In the genomic region with DNA sequence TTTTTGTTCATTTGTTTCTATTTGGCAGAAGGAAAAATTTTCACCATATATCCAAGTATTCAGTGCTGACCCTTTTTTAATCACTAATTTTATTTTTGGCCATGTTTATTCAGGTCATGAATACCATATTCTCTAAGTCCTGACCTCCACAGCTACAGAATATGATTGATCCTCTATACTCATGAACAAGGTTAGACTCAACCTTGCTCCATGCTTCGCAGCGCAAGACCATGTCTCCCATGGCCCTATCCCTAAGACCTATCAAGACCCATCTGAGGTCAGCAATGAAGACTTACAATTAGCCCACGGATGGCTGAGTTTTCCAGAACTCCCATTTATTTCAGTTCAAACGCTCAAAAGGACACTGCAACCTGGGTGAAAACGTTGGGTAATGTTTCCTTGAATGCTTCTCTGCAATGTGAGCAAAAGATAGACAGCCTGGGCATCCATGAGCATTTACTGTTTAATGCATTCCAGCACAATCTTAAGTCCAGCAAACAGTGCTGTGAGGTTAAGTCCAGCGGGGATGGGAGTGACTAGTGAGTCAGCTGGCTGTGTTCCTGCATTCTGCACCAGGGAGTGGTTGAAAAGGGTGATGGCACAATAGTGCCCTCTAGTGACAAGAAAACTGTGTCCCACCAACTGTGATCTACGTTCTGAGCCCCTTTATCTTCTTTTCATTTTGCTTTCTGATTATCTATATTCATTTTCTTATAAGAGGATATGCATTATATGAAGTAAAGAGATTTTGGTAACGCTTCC, we compare ENCODE assay signal across 9 mouse cellular contexts.
DNase-seq lines count a peak whose midpoint lies in the region; TF ChIP-seq lines count a peak whose summit lies in the region.
"Had no signal": no experiment of that assay in that cellular context is flagged by ENCODE, and none has a peak within 500 bp of the region (broad histone marks: within the 10 kb centered on the region; RNA-seq: fewer than 3 reads in every experiment).

No protein-coding gene starts in this region.

- no peak for TF ChIP-seq POLR2A in MEL (IDR thresholded peaks at IDR 0.05; ENCODE audit: control insufficient read depth in 1 of 2, insufficient read depth in 1 of 2, low read depth in 1 of 2, low read length in 2 of 2, poor library complexity in 1 of 2)

- H3K36me3 ChIP-seq in MEL (ENCODE audit: control insufficient read depth in 1 of 2, insufficient read depth in 2 of 2, low read length in 2 of 2) = no peaks in the 10 kb centered on the region

- H3K4me1 ChIP-seq in MEL (ENCODE audit: control insufficient read depth in 1 of 2, insufficient read depth in 2 of 2, low read length in 2 of 2) = no peaks in the 10 kb centered on the region

- no peak overlapping the region for H3K27ac ChIP-seq in MEL (ENCODE audit: control insufficient read depth, low read depth, low read length)
- H3K27ac ChIP-seq in gastrocnemius, adult 2 months = no peak overlapping the region

- H3K79me2 ChIP-seq in MEL (ENCODE audit: control insufficient read depth, insufficient read depth, low read length, poor library complexity) = no peaks in the 10 kb centered on the region

- no peaks in the 10 kb centered on the region for H3K27me3 ChIP-seq in MEL (ENCODE audit: control insufficient read depth in 1 of 2, insufficient read depth in 2 of 2, low read length in 2 of 2)

- no peak for TF ChIP-seq EP300 in MEL (IDR thresholded peaks at IDR 0.05; ENCODE audit: low read depth in 1 of 2, low read length in 2 of 2)

- peak; percentile 55 for TF ChIP-seq RAD21 in MEL (IDR thresholded peaks at IDR 0.05; ENCODE audit: low read depth, low read length)

- intact Hi-C loops in gastrocnemius, adult 2 months (cut with DNase I) = no loop called here

- H3K9ac ChIP-seq in MEL (ENCODE audit: control insufficient read depth, low read depth, low read length, poor library complexity, severe bottlenecking) = no peak overlapping the region

- H3K4me3 ChIP-seq in MEL (ENCODE audit: control insufficient read depth in 1 of 2, insufficient read depth in 1 of 2, low read depth in 2 of 2, low read length in 2 of 2) = no peak overlapping the region
- no peak overlapping the region for H3K4me3 ChIP-seq in gastrocnemius, adult 2 months
- H3K4me3 ChIP-seq: myocyte had no signal

- peak; percentile 70 for DNase-seq in 416B (ENCODE audit: low read depth)
- peak; percentile 26 for DNase-seq in MEL (ENCODE audit: low read depth, low spot score)
- peak; percentile 85 to 86 for DNase-seq in cerebellum, postnatal 10 days
- peak; percentile 44 for DNase-seq in gastrocnemius, adult 2 months
- DNase-seq in kidney, postnatal 4 days = peak; percentile 71 to 80
- peak; percentile 65 for DNase-seq in lung, postnatal 10 days
- DNase-seq in telencephalon, adult 2 months (ENCODE audit: low read depth, low spot score) = peak; percentile 19
- DNase-seq in spleen, postnatal 36 days (ENCODE audit: low spot score in 2 of 2) = no peak

- peak; percentile 40 to 55 (median 43) for TF ChIP-seq CTCF in MEL (IDR thresholded peaks at IDR 0.05 in 2 of 3, conservative IDR thresholded peaks at IDR 0.05 in 1 of 3; ENCODE audit: control insufficient read depth in 1 of 3, insufficient read depth in 1 of 3, low read depth in 2 of 3, low read length in 3 of 3, poor library complexity in 1 of 3, severe bottlenecking in 1 of 3)
- TF ChIP-seq CTCF in gastrocnemius, adult 2 months (IDR thresholded peaks at IDR 0.05) = peak; percentile 38

- no peaks in the 10 kb centered on the region for H3K9me3 ChIP-seq in MEL (replicated peaks; ENCODE audit: insufficient read depth, low read length)

TF ChIP-seq in MEL, 35 proteins besides CTCF, POLR2A, EP300 and RAD21:
- no peak for TF ChIP-seq KAT2A (conservative IDR thresholded peaks at IDR 0.05; ENCODE audit: low read depth, low read length)
- TF ChIP-seq ZC3H11A (IDR thresholded peaks at IDR 0.05; ENCODE audit: low read depth, low read length) = peak; percentile 40
- TF ChIP-seq TAL1 (IDR thresholded peaks at IDR 0.05; ENCODE audit: low read length) = no peak
- no peak for TF ChIP-seq GABPA (IDR thresholded peaks at IDR 0.05; ENCODE audit: low read depth, low read length)
- TF ChIP-seq HCFC1 (IDR thresholded peaks at IDR 0.05; ENCODE audit: low read depth, low read length) = no peak
- TF ChIP-seq NRF1 (IDR thresholded peaks at IDR 0.05; ENCODE audit: insufficient read depth, low read depth, low read length, poor library complexity, severe bottlenecking) = no peak
- no peak for TF ChIP-seq ZMIZ1 (IDR thresholded peaks at IDR 0.05; ENCODE audit: low read depth, low read length)
- TF ChIP-seq POLR2AphosphoS2 (IDR thresholded peaks at IDR 0.05; ENCODE audit: low read length) = no peak
- no peak for TF ChIP-seq ZNF384 (IDR thresholded peaks at IDR 0.05; ENCODE audit: low read depth, low read length)
- TF ChIP-seq MAX (IDR thresholded peaks at IDR 0.05; ENCODE audit: low read length) = no peak
- no peak for TF ChIP-seq MXI1 (IDR thresholded peaks at IDR 0.05; ENCODE audit: low read depth, low read length)
- no peak for TF ChIP-seq SIN3A (IDR thresholded peaks at IDR 0.05; ENCODE audit: low read length)
- no peak for TF ChIP-seq MAZ (IDR thresholded peaks at IDR 0.05; ENCODE audit: low read depth, low read length)
- TF ChIP-seq USF2 (IDR thresholded peaks at IDR 0.05; ENCODE audit: borderline replicate concordance in 1 of 2, insufficient read depth in 1 of 2, low read depth in 1 of 2, low read length in 2 of 2) = no peak
- TF ChIP-seq E2F4 (IDR thresholded peaks at IDR 0.05; ENCODE audit: borderline replicate concordance, low read depth, low read length) = no peak
- peak; percentile 54 for TF ChIP-seq SMC3 (IDR thresholded peaks at IDR 0.05; ENCODE audit: low read depth, low read length)
- no peak for TF ChIP-seq MYC (IDR thresholded peaks at IDR 0.05; ENCODE audit: low read depth, low read length)
- no peak for TF ChIP-seq CHD2 (IDR thresholded peaks at IDR 0.05; ENCODE audit: low read length)

Comparison
In these comparisons a context has a peak if more than half of its experiments do, and no peak if none do; other contexts are left out.
1. DNase-seq: peak in 416B (single experiment), MEL (single experiment), cerebellum, postnatal 10 days (2 of 2), gastrocnemius, adult 2 months (single experiment), kidney, postnatal 4 days (2 of 2), lung, postnatal 10 days (single experiment) and telencephalon, adult 2 months (single experiment); none in spleen, postnatal 36 days (0 of 2).